Mouse (Mus musculus): ENCODE data around the gene Rhoa. TPM values are rescaled to one million over a fixed set of nuclear protein-coding genes. Genes with fewer than 3 reads are reported as not detected.

Gene Rhoa
- 278 and 298 TPM in 2 replicates for polyA plus RNA-seq (2014; fragmentation: Nextera tagmentation; extraction: Ambion mirVana)

- no peaks in the 10 kb centered on the region for H3K9me3 ChIP-seq (ENCODE audit: control insufficient read depth, low read length)
- peak within 1 kb of the TSS; percentile 95 for H3K9ac ChIP-seq (ENCODE audit: low read length)
- peak within 1 kb of the TSS; percentile 91 for H3K4me3 ChIP-seq (ENCODE audit: low read depth, low read length)
- DNase-seq (ENCODE audit: low spot score, missing footprints): peak; percentile 100
- under 1% methylated on average over 73 of the region's 81 CpGs for WGBS
- H3K4me1 ChIP-seq (ENCODE audit: control insufficient read depth, insufficient read depth, low read length): peaks cover 20% of the 10 kb centered on the region
- peak within 1 kb of the TSS; percentile 89 for H3K4me2 ChIP-seq
- H3K27me3 ChIP-seq (ENCODE audit: control insufficient read depth, insufficient read depth, low read length): no peaks in the 10 kb centered on the region
- peak within 1 kb of the TSS; percentile 99 for H3K27ac ChIP-seq (ENCODE audit: low read depth, low read length)
- ATAC-seq (ENCODE audit: low FRiP score): peak; percentile 97
- H3K36me3 ChIP-seq (ENCODE audit: control insufficient read depth, insufficient read depth, low read length): peaks cover 5% of the 10 kb centered on the region
These were observed at the start of gene Rhoa, which contains the start of gene Tcta for GRCm38 (mm10) chr9:108305629-108306520. Gene Rhoa, plus strand, starts transcription at chr9:108306129. Gene Tcta, minus strand, starts transcription at chr9:108306160.

GRCm38 (mm10) chr9:108260526-108260925 lies 45.4 kb upstream of the Rhoa start:
- Histone ChIP-seq H3K4me1 (ENCODE audit: control insufficient read depth, insufficient read depth, low read length) (peaks cover 16% of the 10 kb centered on the region), H3K9ac (ENCODE audit: low read length) (no peak overlapping the region), H3K27ac (ENCODE audit: low read depth, low read length) (no peak overlapping the region), H3K9me3 (ENCODE audit: control insufficient read depth, low read length) (no peaks in the 10 kb centered on the region), H3K36me3 (ENCODE audit: control insufficient read depth, insufficient read depth, low read length) (no peaks in the 10 kb centered on the region), H3K4me3 (ENCODE audit: low read depth, low read length) (no peak overlapping the region), H3K4me2 (no peak overlapping the region), H3K27me3 (ENCODE audit: control insufficient read depth, insufficient read depth, low read length) (no peaks in the 10 kb centered on the region)
- DNase-seq (ENCODE audit: low spot score, missing footprints) (no peak), ATAC-seq (ENCODE audit: low FRiP score) (no peak)
- 89% methylated on average over 4 of the region's 4 CpGs for WGBS

- Histone ChIP-seq H3K9ac (ENCODE audit: low read length) (no peak overlapping the region), H3K4me1 (ENCODE audit: control insufficient read depth, insufficient read depth, low read length) (peaks cover 16% of the 10 kb centered on the region), H3K27me3 (ENCODE audit: control insufficient read depth, insufficient read depth, low read length) (no peaks in the 10 kb centered on the region), H3K4me3 (ENCODE audit: low read depth, low read length) (no peak overlapping the region), H3K4me2 (no peak overlapping the region; the same call in 1 of the 2 replicates), H3K36me3 (ENCODE audit: control insufficient read depth, insufficient read depth, low read length) (no peaks in the 10 kb centered on the region), H3K27ac (ENCODE audit: low read depth, low read length) (no peak overlapping the region), H3K9me3 (ENCODE audit: control insufficient read depth, low read length) (no peaks in the 10 kb centered on the region)
- WGBS: 80% methylated on average over 7 of the region's 7 CpGs
- ATAC-seq (ENCODE audit: low FRiP score) (no peak), DNase-seq (ENCODE audit: low spot score, missing footprints) (no peak)
These were observed 44.1 kb upstream of the Rhoa start for GRCm38 (mm10) chr9:108261865-108262264.

GRCm38 (mm10) chr9:108262494-108263049 lies 43.4 kb upstream of the Rhoa start:
- no peaks in the 10 kb centered on the region for H3K9me3 ChIP-seq (ENCODE audit: control insufficient read depth, low read length)
- ATAC-seq (ENCODE audit: low FRiP score) (no peak), DNase-seq (ENCODE audit: low spot score, missing footprints) (no peak)
- H3K4me2 ChIP-seq: peak overlapping the region; percentile 86
- peak overlapping the region; percentile 96 for H3K4me3 ChIP-seq (ENCODE audit: low read depth, low read length)
- H3K4me1 ChIP-seq (ENCODE audit: control insufficient read depth, insufficient read depth, low read length): peaks cover 16% of the 10 kb centered on the region
- no peaks in the 10 kb centered on the region for H3K36me3 ChIP-seq (ENCODE audit: control insufficient read depth, insufficient read depth, low read length)
- peak overlapping the region; percentile 93 for H3K9ac ChIP-seq (ENCODE audit: low read length)
- 47% methylated on average over 11 of the region's 11 CpGs for WGBS
- H3K27me3 ChIP-seq (ENCODE audit: control insufficient read depth, insufficient read depth, low read length): no peaks in the 10 kb centered on the region
- no peak overlapping the region for H3K27ac ChIP-seq (ENCODE audit: low read depth, low read length)

GRCm38 (mm10) chr9:108263131-108263681 lies 42.7 kb upstream of the Rhoa start:
- Histone ChIP-seq H3K4me2 (peak overlapping the region; percentile 86), H3K36me3 (ENCODE audit: control insufficient read depth, insufficient read depth, low read length) (no peaks in the 10 kb centered on the region), H3K9me3 (ENCODE audit: control insufficient read depth, low read length) (no peaks in the 10 kb centered on the region), H3K4me1 (ENCODE audit: control insufficient read depth, insufficient read depth, low read length) (peaks cover 16% of the 10 kb centered on the region), H3K4me3 (ENCODE audit: low read depth, low read length) (peak overlapping the region; percentile 96), H3K27me3 (ENCODE audit: control insufficient read depth, insufficient read depth, low read length) (no peaks in the 10 kb centered on the region), H3K27ac (ENCODE audit: low read depth, low read length) (peak overlapping the region; percentile 84), H3K9ac (ENCODE audit: low read length) (peak overlapping the region; percentile 93)
- no peak for DNase-seq (ENCODE audit: low spot score, missing footprints)
- ATAC-seq (ENCODE audit: low FRiP score): no peak; the same call in 1 of the 2 replicates
- under 1% methylated on average over 61 of the region's 62 CpGs for WGBS

GRCm38 (mm10) chr9:108263690-108264190 lies 42.2 kb upstream of the Rhoa start, which contains the start of gene Dag1:
Gene Dag1, minus strand, starts transcription at chr9:108263958.
- Histone ChIP-seq H3K27me3 (ENCODE audit: control insufficient read depth, insufficient read depth, low read length) (no peaks in the 10 kb centered on the region), H3K4me3 (ENCODE audit: low read depth, low read length) (peak within 1 kb of the TSS; percentile 96), H3K36me3 (ENCODE audit: control insufficient read depth, insufficient read depth, low read length) (no peaks in the 10 kb centered on the region), H3K4me1 (ENCODE audit: control insufficient read depth, insufficient read depth, low read length) (peaks cover 16% of the 10 kb centered on the region), H3K9me3 (ENCODE audit: control insufficient read depth, low read length) (no peaks in the 10 kb centered on the region), H3K9ac (ENCODE audit: low read length) (peak within 1 kb of the TSS; percentile 93), H3K27ac (ENCODE audit: low read depth, low read length) (peak within 1 kb of the TSS; percentile 84), H3K4me2 (peak within 1 kb of the TSS; percentile 86)
- ATAC-seq (ENCODE audit: low FRiP score) (peak; percentile 98), DNase-seq (ENCODE audit: low spot score, missing footprints) (peak; percentile 100)
- WGBS: under 1% methylated on average over 47 of the region's 71 CpGs

- H3K4me1 ChIP-seq (ENCODE audit: control insufficient read depth, insufficient read depth, low read length): peaks cover 16% of the 10 kb centered on the region
- H3K4me3 ChIP-seq (ENCODE audit: low read depth, low read length): peak overlapping the region; percentile 96
- H3K9ac ChIP-seq (ENCODE audit: low read length): peak overlapping the region; percentile 63
- H3K27ac ChIP-seq (ENCODE audit: low read depth, low read length): peak overlapping the region; percentile 60; the same call in 1 of the 2 replicates
- H3K9me3 ChIP-seq (ENCODE audit: control insufficient read depth, low read length): no peaks in the 10 kb centered on the region
- no peaks in the 10 kb centered on the region for H3K27me3 ChIP-seq (ENCODE audit: control insufficient read depth, insufficient read depth, low read length)
- peak overlapping the region; percentile 86 for H3K4me2 ChIP-seq
- ATAC-seq (ENCODE audit: low FRiP score) (no peak), DNase-seq (ENCODE audit: low spot score, missing footprints) (peak; percentile 85)
- 16% methylated on average over 10 of the region's 10 CpGs for WGBS
- no peaks in the 10 kb centered on the region for H3K36me3 ChIP-seq (ENCODE audit: control insufficient read depth, insufficient read depth, low read length)
These were observed 41.6 kb upstream of the Rhoa start for GRCm38 (mm10) chr9:108264191-108264921.

- Histone ChIP-seq H3K36me3 (ENCODE audit: control insufficient read depth, insufficient read depth, low read length) (no peaks in the 10 kb centered on the region), H3K4me3 (ENCODE audit: low read depth, low read length) (no peak overlapping the region), H3K9ac (ENCODE audit: low read length) (no peak overlapping the region), H3K4me2 (no peak overlapping the region), H3K27me3 (ENCODE audit: control insufficient read depth, insufficient read depth, low read length) (no peaks in the 10 kb centered on the region), H3K4me1 (ENCODE audit: control insufficient read depth, insufficient read depth, low read length) (peaks cover 16% of the 10 kb centered on the region), H3K9me3 (ENCODE audit: control insufficient read depth, low read length) (no peaks in the 10 kb centered on the region), H3K27ac (ENCODE audit: low read depth, low read length) (no peak overlapping the region)
- DNase-seq (ENCODE audit: low spot score, missing footprints) (no peak), ATAC-seq (ENCODE audit: low FRiP score) (no peak)
- WGBS: 60% methylated on average over 10 of the region's 10 CpGs
These were observed 39.5 kb upstream of the Rhoa start for GRCm38 (mm10) chr9:108266261-108266935.
